Mouse (Mus musculus): ENCODE measurements around the gene Twf2.
"Not testable (repeated sequence)": the region's sequence is repeated elsewhere in the genome, so short reads cannot be mapped to it uniquely, and the experiment has no call there.

Twf2 gene

GRCm38 (mm10) chr9:106202819-106203636 is at the start of gene Twf2:
Gene Twf2, plus strand, starts transcription at chr9:106203108.
- DNase-seq (ENCODE audit: low read depth, low spot score): peak; percentile 95

- no peak for DNase-seq (ENCODE audit: low read depth, low spot score)
Observed at GRCm38 (mm10) chr9:106154106-106154505, 48.8 kb upstream of the Twf2 start.

DNA sequence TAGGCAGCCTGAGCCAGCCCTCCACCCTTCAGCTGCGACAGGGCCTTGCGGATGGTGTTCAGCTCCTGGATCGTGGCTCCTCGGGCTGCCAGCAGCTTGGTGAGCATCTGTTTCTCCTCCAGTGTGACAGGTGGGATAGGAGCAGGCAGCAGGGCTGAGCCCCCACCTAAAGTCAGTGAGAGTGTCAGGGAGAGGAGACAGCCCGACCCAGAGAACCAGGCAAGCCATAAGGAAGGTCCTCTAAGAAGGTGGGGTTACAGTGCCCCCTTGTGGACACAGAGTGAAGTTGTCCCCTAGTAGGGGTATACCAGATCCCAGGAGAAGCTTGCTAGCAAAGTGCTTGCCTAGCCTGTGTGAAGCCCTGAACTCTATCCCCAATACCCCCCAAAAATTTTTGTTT is 46.5 kb upstream of the Twf2 start:
- DNase-seq (ENCODE audit: low read depth, low spot score): peak; percentile 85

DNA sequence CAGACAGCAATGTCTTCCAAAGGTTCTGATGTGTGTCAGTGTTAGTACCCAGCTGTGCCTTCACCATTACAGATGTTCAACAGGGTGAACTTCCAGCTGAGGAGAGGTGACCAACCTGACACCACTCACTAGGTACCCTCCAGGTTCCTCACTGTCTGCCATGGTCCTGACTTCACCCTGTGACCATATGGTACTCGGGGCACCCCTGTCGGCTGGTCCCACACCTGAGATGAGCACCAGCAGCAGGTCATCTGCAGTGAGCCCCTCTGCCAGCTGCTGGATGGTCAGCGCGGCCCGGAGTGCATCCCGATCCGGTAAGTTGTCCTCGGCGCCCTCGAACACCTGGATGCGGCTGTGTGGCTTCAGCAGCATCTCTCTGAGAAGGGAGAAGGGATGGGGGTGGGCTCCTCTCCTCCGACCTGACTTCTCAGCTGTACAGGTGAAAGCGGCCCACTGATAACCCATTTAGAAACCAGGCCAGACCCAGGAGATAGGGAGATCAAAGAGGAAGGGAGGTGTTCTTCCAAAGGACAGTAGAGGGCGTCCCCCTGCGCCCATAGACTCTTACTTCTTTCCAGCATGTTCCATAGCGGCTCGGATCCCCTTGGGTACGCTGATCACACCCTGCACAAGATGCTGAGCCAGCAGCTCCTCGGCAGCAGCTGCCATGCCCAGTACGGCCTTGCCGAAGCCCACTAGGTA is 45.8 kb upstream of the Twf2 start:
- DNase-seq (ENCODE audit: low read depth, low spot score): no peak

GRCm38 (mm10) chr9:106157623-106157925 is 45.3 kb upstream of the Twf2 start:
- DNase-seq (ENCODE audit: low read depth, low spot score): no peak

GRCm38 (mm10) chr9:106158037-106158491 is 44.8 kb upstream of the Twf2 start, which contains the start of gene Glyctk:
Gene Glyctk, minus strand, starts transcription at chr9:106158138.
- no peak for DNase-seq (ENCODE audit: low read depth, low spot score)

GRCm38 (mm10) chr9:106159237-106159636 is 43.7 kb upstream of the Twf2 start:
- no peak for DNase-seq (ENCODE audit: low read depth, low spot score)

GRCm38 (mm10) chr9:106159784-106160301 is 43.1 kb upstream of the Twf2 start:
- peak; percentile 94 for DNase-seq (ENCODE audit: low read depth, low spot score)

DNA sequence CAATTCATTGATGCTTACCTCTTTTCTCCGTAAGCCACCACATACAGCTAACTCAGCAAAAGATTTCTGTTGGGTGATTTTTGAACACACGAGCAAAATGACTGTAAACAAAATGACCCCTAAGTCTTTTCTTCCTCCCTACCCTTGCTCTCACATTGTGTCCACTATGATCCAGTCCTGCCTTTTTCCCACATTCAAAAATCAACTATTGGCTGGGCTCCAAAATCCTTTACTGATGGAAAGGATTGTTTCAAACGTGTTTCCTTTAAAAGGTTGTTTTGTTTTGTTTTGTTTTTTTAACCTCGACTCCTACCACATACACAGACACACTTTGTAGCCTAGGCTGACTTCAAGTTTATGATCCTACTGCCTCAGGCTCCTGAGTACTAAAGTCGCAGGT is 42.5 kb upstream of the Twf2 start:
- DNase-seq (ENCODE audit: low read depth, low spot score): no peak

DNA sequence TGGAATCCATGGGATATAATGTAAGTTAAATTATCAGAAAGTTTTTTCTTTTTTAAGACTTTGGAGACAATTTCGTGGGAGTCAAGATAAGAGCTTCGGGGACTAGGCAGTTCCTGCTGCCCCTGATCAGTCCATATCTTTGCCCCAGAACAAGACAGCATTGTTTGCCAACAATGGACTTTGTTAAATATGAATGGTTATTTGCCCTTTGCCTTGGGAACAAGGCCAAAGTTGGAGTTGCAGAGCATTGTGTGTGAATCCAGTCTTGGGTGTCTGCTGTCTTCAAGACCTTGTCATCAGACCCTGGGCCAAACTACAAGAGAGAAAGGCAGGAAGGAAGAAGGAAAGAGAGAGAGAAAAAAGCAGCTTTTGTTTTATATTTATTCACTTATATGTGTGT is 36.2 kb upstream of the Twf2 start:
- DNase-seq (ENCODE audit: low read depth, low spot score): no peak

DNA sequence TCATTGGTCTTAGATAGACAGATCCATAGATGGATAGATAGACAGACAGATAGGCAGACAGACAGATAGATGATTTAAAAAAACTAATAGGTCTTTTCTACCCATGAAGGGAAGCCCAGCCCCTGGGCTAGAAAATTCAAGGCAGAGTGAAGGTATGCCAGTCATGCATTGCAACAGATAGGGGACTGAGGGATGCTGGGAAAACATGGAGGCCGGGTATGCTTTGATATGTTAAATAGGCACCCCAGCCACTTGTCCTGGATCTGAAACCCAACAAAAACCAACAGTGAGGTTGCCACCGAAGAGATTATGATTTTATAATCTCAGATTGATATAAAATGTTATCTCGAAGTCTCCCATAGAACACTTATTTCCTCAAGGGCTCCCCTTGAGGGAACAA is 35.7 kb upstream of the Twf2 start:
- no peak for DNase-seq (ENCODE audit: low read depth, low spot score)

DNA sequence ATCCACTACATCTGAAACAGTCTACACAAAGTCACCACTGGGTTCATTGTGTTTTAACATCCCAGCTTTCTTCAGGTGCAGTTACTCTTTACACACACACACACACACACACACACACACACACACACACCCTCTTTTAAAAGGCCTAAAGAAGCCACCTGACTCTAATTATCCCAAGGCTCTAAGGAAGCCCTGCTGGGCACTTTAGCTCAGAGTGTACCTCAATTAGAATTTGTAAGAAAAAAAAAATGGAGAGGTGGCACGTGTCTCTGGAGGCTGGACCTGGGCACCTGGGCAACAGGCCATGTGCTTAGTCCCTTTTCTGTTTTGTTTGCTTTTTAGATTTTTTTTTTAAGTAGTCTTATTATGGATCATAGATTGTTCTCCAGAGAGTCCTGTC is 35.2 kb upstream of the Twf2 start:
- no peak for DNase-seq (ENCODE audit: low read depth, low spot score)

DNA sequence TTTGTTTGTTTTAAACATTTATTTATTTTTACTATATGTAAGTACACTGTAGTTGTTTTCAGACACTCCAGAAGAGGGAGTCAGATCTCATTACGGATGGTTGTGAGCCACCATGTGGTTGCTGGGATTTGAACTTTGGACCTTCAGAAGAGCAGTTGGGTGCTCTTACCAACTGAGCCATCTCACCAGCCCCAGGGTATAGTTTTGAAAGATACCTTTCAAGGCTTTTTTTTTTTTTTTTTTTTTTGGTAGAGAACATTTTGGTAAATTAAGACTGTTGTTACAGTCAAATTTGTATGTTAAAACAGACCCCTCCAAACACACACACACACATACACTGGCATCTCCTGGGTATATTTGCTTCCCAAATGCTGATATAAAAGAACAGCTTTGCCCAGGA is 33.9 kb upstream of the Twf2 start:
- not testable (repeated sequence) for DNase-seq (ENCODE audit: low read depth, low spot score)

DNA sequence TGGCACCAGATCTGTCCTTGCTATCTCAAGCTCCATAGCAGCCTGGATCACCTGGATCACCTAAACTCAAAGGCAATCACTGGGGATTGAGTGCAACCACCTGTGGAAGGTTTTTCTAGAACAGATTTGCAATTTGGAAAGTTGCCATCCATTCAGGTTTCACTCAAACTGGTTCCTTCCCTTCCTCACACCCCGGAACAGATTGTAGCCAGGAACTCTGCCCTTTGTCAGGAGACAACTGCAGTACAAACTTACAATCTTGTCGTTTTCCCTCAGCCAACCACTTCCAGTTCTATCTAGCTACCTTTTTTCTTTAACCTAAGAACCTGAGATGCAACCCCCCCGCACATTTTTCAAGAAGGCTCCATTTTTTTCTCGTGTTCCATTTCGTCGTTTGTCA is 33.0 kb upstream of the Twf2 start:
- no peak for DNase-seq (ENCODE audit: low read depth, low spot score)

DNA sequence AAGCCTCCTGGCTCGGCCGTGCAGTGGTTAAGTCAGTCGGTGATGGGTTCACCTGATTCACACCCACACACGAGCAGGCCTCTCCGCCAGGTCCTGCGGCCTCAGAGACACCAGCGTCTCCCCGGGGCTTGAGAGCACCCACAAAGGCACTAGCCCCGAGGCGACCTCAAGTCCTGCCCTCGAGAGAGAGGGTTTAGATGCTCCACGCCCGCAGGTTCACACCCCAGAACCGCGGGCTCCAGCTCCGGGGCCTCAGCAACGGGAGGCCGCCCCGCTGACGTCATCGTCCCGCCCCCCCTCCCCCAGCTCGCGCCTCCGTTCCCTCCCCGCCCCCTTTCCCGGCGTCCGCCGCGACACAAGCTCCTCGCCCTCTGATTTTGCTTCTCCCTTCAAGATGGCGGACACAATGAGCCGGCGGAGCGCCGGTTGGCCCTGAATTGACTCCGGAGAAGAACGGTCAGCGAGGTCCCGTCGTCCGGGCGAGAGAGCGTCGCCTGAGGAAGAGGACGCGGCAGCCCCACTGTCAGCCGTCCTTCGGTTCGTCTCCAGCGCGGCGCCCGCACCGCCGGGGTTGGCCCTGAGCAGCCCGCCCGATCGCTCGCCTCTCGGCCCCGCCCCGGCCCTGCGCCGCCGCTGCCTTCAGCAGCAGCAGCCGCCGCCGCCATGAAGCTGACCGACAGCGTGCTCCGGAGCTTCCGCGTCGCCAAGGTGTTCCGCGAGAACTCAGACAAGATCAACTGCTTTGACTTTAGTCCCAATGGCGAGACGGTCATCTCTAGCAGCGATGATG is 32.2 kb upstream of the Twf2 start, which contains the start of gene Wdr82:
Gene Wdr82, plus strand, starts transcription at position 373 of the 790 bp plus-strand sequence.
- DNase-seq (ENCODE audit: low read depth, low spot score): peak; percentile 94

DNA sequence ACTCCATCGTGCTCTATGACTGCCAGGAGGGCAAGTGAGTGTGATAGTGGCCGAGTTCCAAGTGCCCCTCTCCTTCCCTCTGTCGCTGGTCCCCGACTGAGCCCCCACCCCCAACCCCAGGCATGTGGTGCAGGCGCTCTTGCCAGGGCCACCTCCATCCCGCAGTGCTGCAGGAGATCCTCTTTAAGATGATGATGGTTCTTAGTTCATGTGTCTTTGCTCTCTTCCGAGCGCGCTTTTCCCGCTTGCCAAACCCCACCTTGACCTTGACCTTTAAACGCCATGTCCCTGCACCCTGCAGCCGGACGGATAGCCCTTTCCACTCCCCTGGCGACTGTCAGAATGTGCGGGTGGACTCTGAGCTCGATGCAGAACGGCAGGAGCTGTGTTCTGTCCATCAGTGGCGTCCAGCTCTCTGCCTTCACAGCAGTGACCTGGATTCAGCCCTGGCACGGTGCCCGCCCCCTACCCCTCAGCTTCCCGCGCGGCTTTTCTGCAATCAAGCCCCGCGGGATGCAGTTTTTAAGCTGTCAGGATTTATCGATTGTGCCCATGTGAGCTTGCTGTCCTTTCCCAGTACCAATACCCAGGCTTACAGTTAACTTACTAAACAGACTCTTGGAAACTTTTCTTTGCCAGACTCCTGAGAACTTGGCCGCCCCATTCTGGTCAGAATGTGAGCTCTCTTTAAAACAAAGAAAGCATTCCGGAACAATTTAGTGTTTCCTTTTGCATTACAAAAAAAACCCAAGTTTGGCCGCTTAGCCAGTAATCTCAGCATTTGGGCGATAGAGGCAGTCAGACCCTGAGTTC is 31.4 kb upstream of the Twf2 start:
- peak; percentile 64 for DNase-seq (ENCODE audit: low read depth, low spot score)

DNA sequence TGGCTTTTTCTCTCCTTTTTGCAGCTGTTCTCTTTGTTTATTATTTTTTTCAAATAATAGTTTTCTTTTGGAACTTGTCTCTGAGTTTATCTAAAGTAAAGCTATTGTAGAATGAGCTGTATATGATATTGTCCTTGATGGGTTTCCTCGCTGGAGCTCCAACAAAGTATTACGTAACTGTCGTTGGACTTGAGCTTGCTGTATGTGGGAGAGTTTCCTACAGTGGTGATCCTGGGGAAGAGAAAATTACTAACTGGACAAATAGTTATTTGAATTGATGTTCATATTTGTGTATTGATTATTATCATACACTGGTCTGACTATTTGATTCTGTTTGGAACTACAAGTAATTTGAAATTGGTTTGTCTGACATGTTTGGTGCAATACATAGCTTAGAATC is 30.4 kb upstream of the Twf2 start:
- DNase-seq (ENCODE audit: low read depth, low spot score): no peak

DNA sequence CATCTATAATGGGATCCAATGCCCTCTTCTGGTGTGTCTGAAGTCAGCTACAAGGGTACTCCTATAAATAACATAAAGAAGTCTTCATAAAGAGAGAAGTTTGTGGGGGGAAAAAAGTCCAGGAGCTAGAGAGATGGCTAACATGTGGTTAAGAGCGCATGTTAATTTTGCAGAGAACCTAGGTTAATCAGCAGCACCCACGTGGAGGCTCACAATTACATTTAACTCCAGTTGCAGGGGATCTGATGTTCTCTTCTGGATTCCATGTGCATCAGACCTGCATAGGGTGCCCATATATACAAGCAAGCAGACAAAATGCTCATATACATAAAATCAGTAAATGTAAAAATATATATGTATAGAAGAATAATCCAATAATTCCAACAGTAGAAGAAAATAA is 29.5 kb upstream of the Twf2 start:
- DNase-seq (ENCODE audit: low read depth, low spot score): no peak

- no peak for DNase-seq (ENCODE audit: low read depth, low spot score)
Observed at GRCm38 (mm10) chr9:106175552-106176200, 27.2 kb upstream of the Twf2 start.

DNA sequence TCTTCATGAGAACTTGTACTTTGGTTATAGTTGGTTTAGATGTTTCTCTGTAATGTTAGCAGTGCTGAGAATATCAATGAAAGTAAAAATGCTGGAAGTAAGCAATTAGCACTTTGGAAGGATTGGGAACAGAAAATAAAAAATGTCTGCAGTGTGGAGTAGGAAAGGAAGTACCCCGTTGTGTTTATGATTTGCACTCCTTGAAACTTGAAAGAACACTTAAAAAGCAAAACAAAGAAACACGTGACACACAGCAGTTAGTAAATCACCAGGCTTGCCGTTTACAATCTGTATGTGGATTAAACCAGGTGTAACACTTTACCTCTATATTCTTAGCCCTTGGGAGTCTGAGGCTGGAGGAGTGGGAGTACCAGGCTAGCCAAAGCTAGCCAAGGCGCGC is 26.1 kb upstream of the Twf2 start:
- DNase-seq (ENCODE audit: low read depth, low spot score): no peak

DNA sequence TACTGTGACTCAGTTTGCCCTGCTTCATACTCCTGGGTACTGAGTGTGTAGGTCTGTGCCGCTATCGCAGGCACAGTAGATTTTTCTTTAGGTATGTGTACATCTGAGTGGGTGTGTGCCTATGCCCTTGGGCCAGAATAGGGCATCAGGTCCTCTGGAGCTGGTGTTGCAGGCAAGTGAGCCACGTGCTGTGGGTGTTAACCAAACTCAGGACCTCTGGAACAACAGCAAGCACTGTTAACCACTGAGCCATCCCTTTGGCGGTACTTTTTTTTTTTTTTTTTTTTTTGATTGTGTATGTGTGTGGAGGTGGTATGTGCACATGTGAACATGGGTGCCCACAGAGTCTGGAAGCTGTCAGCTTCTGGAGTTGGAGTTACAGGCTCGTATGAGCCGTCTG is 25.1 kb upstream of the Twf2 start:
- no peak for DNase-seq (ENCODE audit: low read depth, low spot score)
